Mouse (Mus musculus): Measurements from ENCODE around the gene Olfr331. TPM values are rescaled to one million over a fixed set of nuclear protein-coding genes. Genes with fewer than 3 reads are reported as not detected.
"Not testable (repeated sequence)": the region's sequence is repeated elsewhere in the genome, so short reads cannot be mapped to it uniquely, and the experiment has no call there.

The Olfr331 gene
- polyA plus RNA-seq (2012; rRNA removed) = 0.13 and 0.21 TPM in 2 replicates

DNA sequence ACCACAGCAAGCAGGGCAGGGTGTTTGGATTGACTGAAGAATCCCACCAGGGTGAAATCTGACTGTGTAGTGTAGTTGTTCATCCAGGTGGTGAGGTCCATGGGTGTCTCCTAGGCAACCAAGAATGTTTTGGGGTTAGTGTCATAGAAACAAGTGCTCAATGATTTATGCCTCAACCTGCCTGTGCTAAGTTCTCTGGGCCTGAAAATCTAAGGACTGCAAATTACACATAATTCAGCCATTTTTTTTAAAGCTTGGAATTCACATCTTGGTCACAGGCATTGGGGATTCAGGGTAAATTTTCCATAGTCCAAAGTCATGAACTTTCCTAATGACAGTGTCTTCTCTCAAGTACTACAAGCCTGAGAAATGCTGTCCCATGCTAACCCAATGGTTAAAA lies at the start of gene Olfr331:
Gene Olfr331 (minus strand): TSS at position 101 of the 400 bp plus-strand sequence.
- not testable (repeated sequence) for H3K27me3 ChIP-seq (ENCODE audit: control insufficient read depth, insufficient read depth, low read length); H3K4me3 ChIP-seq (ENCODE audit: control insufficient read depth, low read depth, low read length); H3K27ac ChIP-seq (ENCODE audit: control insufficient read depth, insufficient read depth, low read depth, low read length); H3K36me3 ChIP-seq (ENCODE audit: control insufficient read depth, insufficient read depth, low read length); H3K4me1 ChIP-seq (ENCODE audit: control insufficient read depth, insufficient read depth, low read length)

DNA sequence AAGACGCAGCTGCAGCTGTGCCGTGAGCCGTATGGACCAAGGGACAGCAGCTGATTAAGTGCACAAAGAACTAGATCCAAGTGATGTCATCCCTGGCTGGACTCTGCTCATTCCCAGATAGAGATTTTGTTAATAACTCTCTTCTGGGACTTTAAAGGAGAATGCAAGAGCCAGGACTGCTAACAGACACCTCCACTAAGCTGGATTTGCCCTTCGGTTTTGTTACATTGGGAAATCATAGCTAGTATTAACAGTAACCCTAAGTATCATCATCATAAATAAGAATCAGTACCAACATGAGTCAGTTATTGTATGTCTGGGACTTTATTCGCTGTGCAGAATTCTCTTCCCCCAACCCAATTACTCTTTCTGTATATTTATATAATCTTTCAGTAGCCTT lies 44.0 kb upstream of the Olfr331 start, which contains the start of gene Olfr329-ps:
Gene Olfr329-ps (minus strand): TSS at position 101 of the 400 bp plus-strand sequence.
- H3K4me1 ChIP-seq (ENCODE audit: control insufficient read depth, insufficient read depth, low read length) = no peaks in the 10 kb centered on the region
- no peaks in the 10 kb centered on the region for H3K27me3 ChIP-seq (ENCODE audit: control insufficient read depth, insufficient read depth, low read length)
- TF ChIP-seq CTCF (IDR thresholded peaks at IDR 0.05; ENCODE audit: control insufficient read depth, insufficient read depth, insufficient replicate concordance, low read depth, low read length) (no peak), POLR2A (IDR thresholded peaks at IDR 0.05; ENCODE audit: control insufficient read depth, low read depth, low read length) (no peak)
- H3K36me3 ChIP-seq (ENCODE audit: control insufficient read depth, insufficient read depth, low read length) = no peaks in the 10 kb centered on the region
- no peak within 1 kb of the TSS for H3K27ac ChIP-seq (ENCODE audit: control insufficient read depth, insufficient read depth, low read depth, low read length)
- no peak within 1 kb of the TSS for H3K4me3 ChIP-seq (ENCODE audit: control insufficient read depth, low read depth, low read length)

DNA sequence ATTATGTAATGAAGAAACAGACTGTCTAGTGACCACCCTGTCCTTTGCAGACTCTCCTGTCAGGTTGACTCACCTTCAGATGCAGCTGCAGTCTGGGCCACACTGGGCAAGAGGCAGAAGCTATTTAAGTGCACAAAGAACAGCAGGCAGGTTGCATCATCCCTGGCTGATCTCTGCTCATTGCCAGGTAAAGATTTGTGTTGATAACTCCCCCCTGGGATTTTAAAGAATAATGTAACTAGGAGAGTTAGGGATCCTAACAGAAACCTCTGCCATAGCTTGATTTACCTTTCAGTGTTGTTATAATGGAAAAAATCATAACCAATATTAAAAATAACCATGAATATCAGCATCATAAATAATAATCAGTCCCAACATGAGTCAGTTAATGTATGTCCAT lies 32.4 kb upstream of the Olfr331 start, which contains the start of gene Olfr330:
Gene Olfr330 (minus strand): TSS at position 101 of the 400 bp plus-strand sequence.
- not testable (repeated sequence) for H3K4me1 ChIP-seq (ENCODE audit: control insufficient read depth, insufficient read depth, low read length); H3K4me3 ChIP-seq (ENCODE audit: control insufficient read depth, low read depth, low read length); H3K27me3 ChIP-seq (ENCODE audit: control insufficient read depth, insufficient read depth, low read length); H3K27ac ChIP-seq (ENCODE audit: control insufficient read depth, insufficient read depth, low read depth, low read length); H3K36me3 ChIP-seq (ENCODE audit: control insufficient read depth, insufficient read depth, low read length)

DNA sequence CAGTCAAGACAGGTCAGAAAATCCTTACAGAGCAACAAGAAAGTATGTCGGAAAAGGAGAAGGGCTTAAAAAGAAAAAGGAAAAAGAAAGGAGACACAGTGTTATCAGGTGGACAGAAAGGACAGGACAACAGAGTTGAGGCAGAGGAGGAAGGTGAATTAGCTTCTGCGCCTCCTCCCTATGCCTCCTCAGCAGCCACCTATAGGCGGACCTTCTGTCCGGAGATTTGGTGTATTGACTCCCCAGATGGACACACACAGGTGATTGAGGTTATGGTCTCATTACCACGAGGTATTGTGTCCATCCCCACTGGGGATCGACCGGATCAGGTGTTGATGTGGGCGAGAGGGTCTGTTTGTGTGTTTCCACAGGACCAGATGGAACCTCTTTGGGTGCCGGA lies 17.4 kb upstream of the Olfr331 start:
- not testable (repeated sequence) for H3K4me1 ChIP-seq (ENCODE audit: control insufficient read depth, insufficient read depth, low read length); H3K27me3 ChIP-seq (ENCODE audit: control insufficient read depth, insufficient read depth, low read length); H3K4me3 ChIP-seq (ENCODE audit: control insufficient read depth, low read depth, low read length); H3K27ac ChIP-seq (ENCODE audit: control insufficient read depth, insufficient read depth, low read depth, low read length); H3K36me3 ChIP-seq (ENCODE audit: control insufficient read depth, insufficient read depth, low read length)

DNA sequence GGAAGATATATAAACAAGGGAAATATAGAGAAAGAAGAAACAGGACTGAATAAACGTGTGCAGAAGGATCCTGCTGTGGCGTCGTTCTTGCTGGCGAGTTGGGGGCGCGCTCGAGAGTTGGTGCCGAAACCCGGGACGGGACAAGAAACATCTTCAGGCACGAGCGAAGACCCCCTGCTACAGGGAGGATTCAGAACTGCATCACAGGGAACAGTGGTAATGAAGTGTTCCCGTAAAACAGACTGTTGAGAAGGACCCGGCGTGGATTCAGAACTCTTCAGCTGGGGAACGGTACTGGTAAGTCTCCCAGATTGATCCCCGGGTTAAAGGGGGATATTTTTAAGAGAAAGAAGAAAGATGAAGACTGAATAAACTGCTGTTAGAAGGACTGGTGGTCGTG lies 16.5 kb upstream of the Olfr331 start:
- H3K4me3 ChIP-seq (ENCODE audit: control insufficient read depth, low read depth, low read length); H3K36me3 ChIP-seq (ENCODE audit: control insufficient read depth, insufficient read depth, low read length); H3K4me1 ChIP-seq (ENCODE audit: control insufficient read depth, insufficient read depth, low read length); H3K27ac ChIP-seq (ENCODE audit: control insufficient read depth, insufficient read depth, low read depth, low read length); H3K27me3 ChIP-seq (ENCODE audit: control insufficient read depth, insufficient read depth, low read length): not testable (repeated sequence)

DNA sequence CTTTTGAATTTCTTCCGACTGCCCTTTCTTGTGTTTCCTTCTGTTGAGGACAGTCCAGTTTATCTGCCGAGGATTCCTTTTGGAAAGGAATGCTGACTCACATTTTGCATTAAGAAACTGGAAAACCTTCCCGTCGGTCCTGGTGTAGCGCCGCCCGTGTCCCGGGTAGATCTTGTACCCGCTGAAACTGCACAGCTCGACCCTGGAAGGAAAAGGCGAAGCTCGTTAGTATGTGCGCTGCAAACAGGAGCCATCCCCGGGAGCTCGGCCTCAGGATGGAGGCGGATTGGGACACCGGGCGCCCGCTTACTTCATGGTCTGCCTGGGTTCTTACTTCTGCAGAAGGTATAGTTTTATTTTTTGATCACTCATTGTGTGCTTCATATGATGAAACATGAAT lies 6.7 kb upstream of the Olfr331 start:
- H3K4me1 ChIP-seq (ENCODE audit: control insufficient read depth, insufficient read depth, low read length); H3K36me3 ChIP-seq (ENCODE audit: control insufficient read depth, insufficient read depth, low read length); H3K4me3 ChIP-seq (ENCODE audit: control insufficient read depth, low read depth, low read length); H3K27ac ChIP-seq (ENCODE audit: control insufficient read depth, insufficient read depth, low read depth, low read length); H3K27me3 ChIP-seq (ENCODE audit: control insufficient read depth, insufficient read depth, low read length): not testable (repeated sequence)

DNA sequence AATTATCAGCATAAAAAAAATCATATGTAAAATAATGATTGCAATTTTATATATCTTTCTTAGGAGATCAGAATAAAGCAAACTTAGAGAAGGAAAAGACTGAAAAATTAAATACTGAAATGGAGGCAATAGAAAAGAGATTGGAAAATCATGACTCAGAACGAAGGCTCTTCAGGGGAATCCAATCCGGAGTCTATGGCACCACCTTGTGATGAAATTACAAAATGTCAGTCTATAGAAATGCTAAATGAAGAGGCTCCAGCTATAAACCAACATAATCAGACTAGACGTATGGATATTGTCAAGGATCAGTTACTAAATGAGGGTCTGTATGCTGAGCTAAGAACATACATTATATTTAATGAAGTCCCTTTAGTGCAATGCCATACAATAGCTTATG lies 3.1 kb downstream of the Olfr331 start:
- Histone ChIP-seq H3K4me1 (ENCODE audit: control insufficient read depth, insufficient read depth, low read length) (no peaks in the 10 kb centered on the region; the same call in 1 of the 2 replicates), H3K27ac (ENCODE audit: control insufficient read depth, insufficient read depth, low read depth, low read length) (no peak overlapping the region), H3K4me3 (ENCODE audit: control insufficient read depth, low read depth, low read length) (no peak overlapping the region), H3K36me3 (ENCODE audit: control insufficient read depth, insufficient read depth, low read length) (no peaks in the 10 kb centered on the region), H3K27me3 (ENCODE audit: control insufficient read depth, insufficient read depth, low read length) (no peaks in the 10 kb centered on the region)
- no peak for TF ChIP-seq CTCF (IDR thresholded peaks at IDR 0.05; ENCODE audit: control insufficient read depth, insufficient read depth, insufficient replicate concordance, low read depth, low read length)
- no peak for TF ChIP-seq POLR2A (IDR thresholded peaks at IDR 0.05; ENCODE audit: control insufficient read depth, low read depth, low read length)

DNA sequence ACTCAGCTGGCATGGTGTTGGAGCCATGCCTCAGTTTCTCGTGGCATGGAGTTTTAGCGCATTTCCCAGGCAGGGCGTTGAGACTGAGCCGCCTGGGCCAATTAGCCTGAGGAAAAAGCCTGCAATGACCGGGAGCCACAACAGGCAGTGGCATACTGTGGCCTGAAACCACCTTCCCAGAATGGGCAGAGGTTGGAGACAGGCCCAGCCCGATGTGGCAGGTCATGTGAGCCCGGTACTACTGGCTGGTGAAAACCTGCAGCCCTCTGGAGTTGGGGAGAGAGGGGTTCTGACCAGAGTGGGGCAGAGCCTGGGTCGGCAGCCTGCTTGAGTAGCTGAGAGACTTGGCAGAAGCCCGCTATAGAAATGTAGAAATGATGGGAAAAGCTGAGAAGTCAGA lies 3.6 kb downstream of the Olfr331 start:
- Histone ChIP-seq H3K27me3 (ENCODE audit: control insufficient read depth, insufficient read depth, low read length) (no peaks in the 10 kb centered on the region), H3K4me1 (ENCODE audit: control insufficient read depth, insufficient read depth, low read length) (no peaks in the 10 kb centered on the region; the same call in 1 of the 2 replicates), H3K4me3 (ENCODE audit: control insufficient read depth, low read depth, low read length) (no peak overlapping the region), H3K27ac (ENCODE audit: control insufficient read depth, insufficient read depth, low read depth, low read length) (no peak overlapping the region), H3K36me3 (ENCODE audit: control insufficient read depth, insufficient read depth, low read length) (no peaks in the 10 kb centered on the region)
- TF ChIP-seq POLR2A (IDR thresholded peaks at IDR 0.05; ENCODE audit: control insufficient read depth, low read depth, low read length) = no peak

DNA sequence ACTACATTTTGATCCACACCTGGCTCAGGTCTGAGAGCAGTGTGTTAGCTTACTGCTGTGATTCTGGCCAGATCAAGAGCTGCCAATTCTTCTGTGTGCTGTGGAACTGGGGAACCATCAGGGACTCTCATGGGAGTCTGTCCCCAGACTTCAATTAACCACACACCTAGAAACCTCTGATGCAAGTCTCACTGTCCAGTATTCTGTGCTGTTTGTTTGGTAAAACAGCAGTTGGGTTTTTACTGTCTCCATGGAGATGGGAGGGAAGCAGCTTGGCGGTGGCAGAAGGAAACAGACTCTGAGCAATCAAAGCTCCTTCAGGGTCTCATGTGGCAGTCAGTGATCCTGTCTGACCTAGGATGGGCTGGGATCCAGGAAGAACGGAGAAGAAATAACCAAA lies 9.9 kb downstream of the Olfr331 start, which contains the start of gene Olfr332:
Gene Olfr332 (minus strand): TSS at position 101 of the 400 bp plus-strand sequence.
- Histone ChIP-seq H3K4me3 (ENCODE audit: control insufficient read depth, low read depth, low read length) (no peak within 1 kb of the TSS), H3K27ac (ENCODE audit: control insufficient read depth, insufficient read depth, low read depth, low read length) (no peak within 1 kb of the TSS), H3K36me3 (ENCODE audit: control insufficient read depth, insufficient read depth, low read length) (no peaks in the 10 kb centered on the region), H3K4me1 (ENCODE audit: control insufficient read depth, insufficient read depth, low read length) (0 out of 2 replicates have a peak, but pooled peaks cover 2% of the 10 kb centered on the region), H3K27me3 (ENCODE audit: control insufficient read depth, insufficient read depth, low read length) (no peaks in the 10 kb centered on the region)
- TF ChIP-seq CTCF (IDR thresholded peaks at IDR 0.05; ENCODE audit: control insufficient read depth, insufficient read depth, insufficient replicate concordance, low read depth, low read length) = no peak
- no peak for TF ChIP-seq POLR2A (IDR thresholded peaks at IDR 0.05; ENCODE audit: control insufficient read depth, low read depth, low read length)

Data from testis, adult 2 months (tissue).